Mouse (Mus musculus) telencephalon, adult 2 months (tissue): Measurements from ENCODE around the gene Cdkl5.
"Not testable (repeated sequence)": the region's sequence is repeated elsewhere in the genome, so short reads cannot be mapped to it uniquely, and the experiment has no call there.

ENCODE experiments used
- DNase-seq: peaks from one replicate; pipeline ENCODE4 v3.0.0-alpha.2; 2011; ENCODE audit warnings: low read depth, low spot score

Cdkl5 gene

DNA sequence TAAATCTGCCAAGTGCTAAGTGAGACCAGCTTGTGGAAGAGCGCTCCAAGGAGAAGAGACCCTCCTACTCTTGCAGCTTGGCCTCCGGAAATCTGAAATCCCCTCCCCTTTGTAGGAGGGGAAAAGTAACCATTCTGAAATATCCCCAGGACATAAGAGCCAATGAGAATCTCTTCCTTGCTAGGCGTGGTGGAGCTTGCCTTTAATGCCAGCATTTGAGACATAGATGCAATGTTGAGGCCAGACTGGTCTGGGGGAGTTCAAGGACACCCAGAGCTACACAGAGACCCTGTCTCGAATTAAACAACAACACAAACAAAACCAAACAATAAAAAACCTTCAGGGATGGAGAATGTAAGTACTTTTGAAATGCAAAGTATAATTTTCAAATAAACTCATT lies 87.6 kb downstream of the Cdkl5 start, which contains the start of gene Gja6:
Gene Gja6 (minus strand): TSS at position 101 of the 400 bp plus-strand sequence.
- no peak for DNase-seq

DNA sequence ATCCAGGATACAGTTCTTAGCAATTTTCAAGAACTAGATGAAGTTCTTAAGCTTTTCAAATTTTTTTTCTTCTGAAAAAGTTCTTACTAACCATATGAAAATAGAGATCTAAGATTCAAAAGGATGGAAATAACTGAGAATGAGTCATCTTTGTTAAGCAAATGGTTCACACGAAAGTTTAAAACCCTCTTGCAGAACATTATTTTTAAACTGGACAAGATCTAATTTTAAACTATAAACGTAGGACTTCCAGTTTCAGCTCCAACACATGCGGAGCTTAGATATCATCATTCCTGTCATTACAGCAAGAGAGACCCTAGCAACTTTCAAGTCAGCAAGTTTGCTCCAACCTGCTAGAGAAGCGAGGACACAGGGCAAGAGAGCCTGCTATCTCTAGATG lies 88.0 kb downstream of the Cdkl5 start:
- peak; percentile 55 for DNase-seq

DNA sequence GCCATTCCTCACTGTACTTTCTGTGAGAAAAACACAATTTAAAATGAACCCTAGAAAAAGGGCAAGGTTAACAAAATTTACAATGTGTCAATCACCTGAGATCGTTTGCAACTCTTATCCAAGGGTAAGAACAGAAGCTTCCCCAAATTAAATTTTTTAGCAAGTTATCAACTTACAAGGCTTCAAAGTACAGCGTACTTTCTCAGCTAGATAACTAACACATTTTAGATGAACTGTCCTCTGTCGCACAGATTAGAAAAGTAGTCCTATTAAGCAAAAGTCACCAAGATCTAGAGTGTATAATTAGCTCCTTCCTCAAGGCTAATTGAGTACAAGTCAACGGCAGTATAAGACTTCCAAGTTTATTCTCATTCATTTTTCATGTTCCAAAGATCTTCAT lies 88.6 kb downstream of the Cdkl5 start:
- no peak for DNase-seq

DNA sequence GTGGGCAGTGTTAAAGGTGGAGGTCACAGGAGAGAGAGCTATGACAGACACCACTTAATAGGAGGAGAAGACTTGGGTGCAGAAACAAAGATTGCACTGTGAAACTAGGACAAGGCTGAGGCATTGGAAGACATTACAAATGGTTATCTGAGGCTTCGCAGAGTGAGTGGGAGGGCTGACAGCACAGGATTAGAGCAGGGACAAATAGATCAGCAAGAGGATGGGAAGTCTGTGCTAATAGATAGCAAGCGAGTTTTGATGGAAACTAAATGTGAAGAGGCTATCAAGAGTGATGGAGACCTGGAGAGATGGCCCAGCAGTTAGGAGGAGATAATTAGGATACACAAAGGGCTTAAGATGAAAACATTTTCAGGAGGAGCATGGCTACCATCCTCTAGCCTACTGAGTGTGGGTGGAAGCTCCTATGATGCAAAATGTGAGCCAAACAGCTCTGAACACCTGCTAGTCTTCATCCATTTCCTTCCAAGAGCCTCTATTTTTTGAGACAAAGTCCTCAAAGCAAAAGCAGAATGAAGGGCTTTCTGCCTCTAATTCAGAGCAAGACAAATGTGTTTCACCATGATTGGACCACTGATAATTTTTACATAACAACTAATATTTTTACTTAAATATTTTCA lies 89.3 kb downstream of the Cdkl5 start:
- peak; percentile 42 for DNase-seq

DNA sequence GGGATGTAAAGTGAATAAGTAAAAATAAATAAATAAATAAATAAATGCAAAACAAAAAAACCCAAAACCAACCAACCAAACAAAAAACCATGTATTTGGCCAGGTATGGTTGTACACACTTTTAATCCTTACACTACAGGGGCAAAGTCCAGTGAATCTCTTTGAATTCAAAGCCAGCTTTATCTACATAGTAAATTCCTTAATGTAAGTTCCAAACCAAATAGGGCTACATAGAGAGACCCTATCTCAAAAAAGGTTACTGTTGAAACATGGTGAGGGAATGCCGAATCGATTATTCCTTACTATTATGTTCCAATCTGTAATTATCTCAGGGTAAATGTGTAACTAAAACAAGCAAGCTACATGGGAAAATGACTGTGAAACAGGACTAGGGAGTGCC lies 93.4 kb downstream of the Cdkl5 start:
- DNase-seq: no peak

- DNase-seq: no peak
These were observed 102.4 kb downstream of the Cdkl5 start for GRCm38 (mm10) chrX:160892077-160892476.

GRCm38 (mm10) chrX:160886301-160886700 lies 108.2 kb downstream of the Cdkl5 start:
- no peak for DNase-seq

DNA sequence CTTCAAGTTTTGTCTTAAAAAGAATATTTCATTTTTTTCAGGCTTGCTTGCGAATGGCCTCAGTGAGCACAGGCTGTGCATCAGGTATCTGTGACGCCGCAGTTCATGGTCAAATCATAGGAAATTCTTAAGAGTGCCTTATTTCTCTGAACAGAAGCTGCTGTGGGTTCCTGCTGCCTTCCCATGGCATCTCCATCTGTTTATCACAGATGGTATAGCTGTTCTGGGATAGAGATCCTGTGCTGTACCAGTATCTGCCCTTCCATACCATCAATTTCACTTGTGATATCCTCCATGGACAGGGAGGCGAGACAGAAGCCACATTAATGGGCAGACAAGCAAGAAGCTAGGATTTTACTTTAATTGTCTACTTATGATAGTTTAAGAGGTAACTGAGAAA lies 127.9 kb downstream of the Cdkl5 start:
- DNase-seq: no peak

DNA sequence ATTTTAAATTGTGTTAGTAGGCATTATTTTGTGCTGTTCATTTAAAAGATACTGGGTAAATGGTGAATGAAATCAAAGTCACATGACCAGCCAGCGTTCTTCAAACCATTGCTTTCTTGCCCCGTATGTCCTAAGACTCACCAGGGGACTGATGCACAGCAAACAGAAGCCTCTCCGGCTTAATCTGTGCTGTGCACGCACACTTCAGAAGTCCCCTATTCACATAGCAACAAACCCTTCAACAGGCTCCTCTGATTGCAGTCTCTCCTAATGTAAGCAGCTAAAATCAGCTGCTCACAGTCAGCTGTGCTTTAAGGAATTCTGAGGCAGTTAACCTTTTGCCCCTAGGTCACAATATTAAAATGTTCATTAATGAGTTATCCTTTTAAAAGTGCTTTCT lies 129.5 kb downstream of the Cdkl5 start:
- DNase-seq: no peak

DNA sequence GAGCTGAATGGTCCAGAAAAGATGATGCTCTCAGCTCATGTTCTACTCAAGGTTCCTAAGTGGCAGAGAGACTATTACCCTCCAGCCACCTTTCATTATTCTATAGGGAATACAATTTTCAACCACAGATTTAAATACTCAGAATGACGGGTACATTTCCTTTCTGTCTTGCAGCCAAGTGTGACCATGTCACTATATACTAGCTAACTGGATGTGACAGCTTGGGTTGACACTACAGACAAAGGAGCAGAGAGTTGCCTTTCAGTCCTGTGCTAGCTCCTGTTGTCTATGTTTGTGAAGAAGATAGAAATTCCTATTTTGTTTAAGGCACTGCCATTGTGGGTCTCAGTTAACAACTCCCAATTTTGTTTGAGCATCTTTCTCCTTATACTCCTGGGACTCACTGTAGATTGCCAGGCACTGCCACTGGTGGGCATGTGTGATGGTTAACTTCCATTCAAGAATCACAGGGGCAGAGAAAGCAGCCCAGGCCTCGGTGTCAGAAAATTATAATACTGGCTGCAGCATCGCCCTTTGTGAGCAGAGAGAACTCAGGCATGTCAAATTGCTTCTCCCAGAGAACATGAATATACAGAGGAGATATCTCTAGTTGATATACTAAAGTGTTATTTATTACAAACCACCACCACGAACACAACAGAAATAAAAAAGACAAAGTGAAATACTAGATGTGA lies 130.7 kb downstream of the Cdkl5 start:
- no peak for DNase-seq

GRCm38 (mm10) chrX:160808226-160808625 lies 186.3 kb downstream of the Cdkl5 start:
- no peak for DNase-seq

GRCm38 (mm10) chrX:160804409-160805150 lies 189.9 kb downstream of the Cdkl5 start:
- DNase-seq: peak; percentile 42

DNA sequence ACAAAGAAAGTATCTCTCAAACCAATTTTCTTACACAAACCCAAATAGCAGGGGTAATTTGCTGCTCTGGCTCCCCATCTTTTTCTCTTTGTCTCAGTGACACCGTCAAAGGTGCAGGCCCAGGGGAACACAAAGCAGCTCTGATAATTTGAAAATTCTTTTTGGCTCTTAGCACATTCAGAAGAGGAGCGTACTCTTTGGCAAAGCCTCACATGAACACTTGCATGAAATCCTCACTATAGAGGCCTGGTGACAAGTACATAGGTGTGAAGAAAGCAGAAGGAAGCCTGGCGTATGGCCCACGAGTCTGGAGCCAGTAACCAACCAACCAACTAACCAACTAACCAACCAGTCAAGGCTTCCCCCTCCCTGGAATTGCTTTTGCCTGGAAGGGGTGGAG lies 199.6 kb downstream of the Cdkl5 start:
- DNase-seq: no peak

- DNase-seq: no peak
These were observed 212.2 kb downstream of the Cdkl5 start for GRCm38 (mm10) chrX:160782276-160782675.

GRCm38 (mm10) chrX:160773033-160773432 lies 221.5 kb downstream of the Cdkl5 start:
- peak; percentile 70 for DNase-seq

- not testable (repeated sequence) for DNase-seq
These were observed 224.9 kb downstream of the Cdkl5 start for GRCm38 (mm10) chrX:160769622-160770021.

DNA sequence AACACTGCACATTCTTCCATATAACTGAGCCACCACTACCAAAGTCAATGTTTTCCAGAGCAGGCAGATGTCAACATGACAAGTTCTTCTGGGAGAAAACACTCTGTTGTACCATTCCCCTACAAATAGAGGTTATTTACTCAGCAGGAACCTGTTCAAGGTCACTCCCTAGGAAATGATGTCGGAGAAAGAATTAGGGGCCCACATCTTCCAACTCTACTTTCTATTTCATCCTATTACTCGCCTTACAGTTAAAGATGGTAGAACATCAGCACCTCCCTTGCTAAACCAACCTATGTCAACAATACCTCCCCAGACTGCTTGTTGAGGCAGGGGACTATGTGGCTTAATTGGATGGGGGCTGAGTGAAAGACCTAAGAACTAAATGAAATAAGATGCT lies 226.8 kb downstream of the Cdkl5 start, which contains the start of gene Rs1:
Gene Rs1 (plus strand): TSS at position 301 of the 400 bp plus-strand sequence.
- no peak for DNase-seq

DNA sequence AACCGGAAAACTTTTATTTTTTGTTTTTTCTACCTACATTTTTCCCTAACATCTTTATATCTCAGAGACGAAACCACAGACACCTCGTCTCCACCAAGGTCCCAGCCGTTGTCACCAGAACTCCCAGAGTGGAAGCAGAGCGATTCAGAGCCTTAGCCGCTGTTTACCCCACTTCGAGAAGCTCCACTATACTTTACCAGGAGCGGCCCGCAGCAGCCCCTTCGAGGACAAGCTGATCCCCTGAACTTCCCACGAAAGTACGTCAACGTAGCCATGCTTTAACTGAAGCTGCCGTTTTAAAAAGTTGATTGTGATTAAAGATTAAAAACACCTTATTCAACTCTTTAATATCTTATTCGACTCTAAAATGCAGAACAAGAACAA lies 228.3 kb downstream of the Cdkl5 start:
- no peak for DNase-seq

- no peak for DNase-seq
These were observed 228.9 kb downstream of the Cdkl5 start for GRCm38 (mm10) chrX:160765389-160766232.

DNA sequence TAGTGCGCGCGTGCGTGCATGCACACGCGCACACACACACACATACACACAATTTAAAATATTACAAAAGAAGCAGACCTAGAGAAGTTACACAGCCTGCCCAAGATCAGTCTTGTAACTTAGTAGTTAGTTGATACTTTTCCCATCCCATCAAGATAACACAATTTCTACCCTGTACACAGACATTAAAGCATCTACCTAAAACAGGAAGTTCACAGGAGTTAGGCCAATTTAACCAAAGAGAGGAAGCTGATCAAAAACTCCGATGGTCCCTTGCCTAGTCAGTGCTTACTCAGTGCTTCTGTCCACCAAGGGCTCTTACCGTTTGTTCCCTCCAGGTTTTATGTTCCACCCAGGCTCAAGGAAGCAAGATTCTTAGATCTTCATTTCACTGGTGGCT lies 243.7 kb downstream of the Cdkl5 start:
- DNase-seq: no peak

DNA sequence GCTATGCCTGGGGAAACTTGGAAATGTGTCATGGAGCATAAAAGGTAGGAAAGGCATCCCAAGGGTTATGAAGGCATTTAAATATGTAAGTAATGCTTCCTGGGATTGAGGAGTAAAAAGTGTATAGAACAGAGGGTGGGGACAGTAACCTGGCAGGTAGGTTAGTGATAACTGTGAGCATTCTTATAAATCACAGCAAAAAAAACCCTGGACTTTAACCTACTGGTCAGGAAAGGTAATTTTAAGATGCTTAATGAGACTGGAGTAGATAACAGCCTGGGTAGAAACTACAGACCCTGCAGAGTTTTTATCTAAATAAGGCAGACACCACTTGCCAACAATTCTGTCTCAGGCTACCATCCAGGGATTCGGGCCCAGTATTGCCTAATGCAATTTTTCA lies 245.9 kb downstream of the Cdkl5 start:
- no peak for DNase-seq

- no peak for DNase-seq
These were observed 249.1 kb downstream of the Cdkl5 start for GRCm38 (mm10) chrX:160745399-160745798.
